Mouse (Mus musculus) adrenal gland, postnatal 36 days (tissue): ENCODE measurements around the gene Cd3eap. TPM values are rescaled to one million over a fixed set of nuclear protein-coding genes. Genes with fewer than 3 reads are reported as not detected.

Source experiments
- DNase-seq, 2 experiments: peaks; one replicate each; pipeline ENCODE4 v3.0.0; 2021; ENCODE audit warnings: mixed read lengths in 1 of 2
- long read RNA-seq, 2 experiments: library from polyadenylated mRNA; stranded (forward); transcript quantifications; one replicate each; pipeline ENCODE4 v2.0.0; 2021; ENCODE audit warnings: borderline sequencing depth in 2 of 2
- total RNA-seq, 2 experiments: library from RNA; stranded (reverse); gene quantifications; 2 replicates each; pipeline ENCODE4 v1.2.3; 2021

Gene Cd3eap
- total RNA-seq, result 10 to 100 TPM; 11.3 to 12.8 TPM
- long read RNA-seq, experiment 1, transcript Cd3eap-201 (3 exons, 2,239 nt), result major isoform, 17 of 36 reads
- long read RNA-seq, experiment 1, partial matches to known transcripts, result 5 of 36 reads
- long read RNA-seq, experiment 1, other reads (novel, unspliced or antisense), result 14 of 36 reads
- long read RNA-seq, experiment 2, transcript Cd3eap-201 (3 exons, 2,239 nt), result major isoform, 11 of 17 reads
- long read RNA-seq, experiment 2, partial matches to known transcripts, result 1 of 17 reads
- long read RNA-seq, experiment 2, other reads (novel, unspliced or antisense), result 5 of 17 reads

DNA sequence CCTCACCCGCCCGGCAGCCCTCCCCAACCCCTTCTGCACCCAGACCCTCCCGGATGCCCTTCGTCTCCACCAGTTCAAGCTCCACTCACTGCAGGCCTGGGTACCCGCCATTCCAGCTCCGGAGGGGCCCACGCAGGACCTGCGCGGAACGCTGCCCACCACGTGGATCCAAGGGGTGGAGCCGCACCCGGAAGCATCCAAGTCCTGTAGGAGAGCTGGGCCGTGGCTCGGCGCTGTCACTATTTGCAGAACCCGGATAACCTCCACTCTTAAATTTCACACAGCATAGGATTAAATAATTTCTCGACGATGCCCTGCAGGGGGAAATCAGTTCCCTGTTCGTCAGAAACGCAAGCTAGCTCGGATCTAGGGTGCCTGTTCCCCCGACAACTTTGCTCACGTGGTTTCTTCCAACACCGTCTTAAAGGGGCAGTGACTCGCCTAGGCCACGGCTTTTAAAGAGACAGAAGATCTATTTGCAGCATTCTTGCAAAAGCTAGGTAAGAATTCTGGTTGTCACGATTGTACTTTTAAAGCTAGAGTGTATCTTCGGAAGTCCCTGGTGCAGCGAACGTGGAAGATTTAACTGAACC, at the start of gene Cd3eap, which contains the start of gene Ppp1r13l:
Gene Cd3eap (minus strand): TSS at position 185 of the 593 bp plus-strand sequence.
Gene Ppp1r13l (plus strand): TSS at position 451 of the 593 bp plus-strand sequence.
- DNase-seq, result peak; percentile 89 to 93

DNA sequence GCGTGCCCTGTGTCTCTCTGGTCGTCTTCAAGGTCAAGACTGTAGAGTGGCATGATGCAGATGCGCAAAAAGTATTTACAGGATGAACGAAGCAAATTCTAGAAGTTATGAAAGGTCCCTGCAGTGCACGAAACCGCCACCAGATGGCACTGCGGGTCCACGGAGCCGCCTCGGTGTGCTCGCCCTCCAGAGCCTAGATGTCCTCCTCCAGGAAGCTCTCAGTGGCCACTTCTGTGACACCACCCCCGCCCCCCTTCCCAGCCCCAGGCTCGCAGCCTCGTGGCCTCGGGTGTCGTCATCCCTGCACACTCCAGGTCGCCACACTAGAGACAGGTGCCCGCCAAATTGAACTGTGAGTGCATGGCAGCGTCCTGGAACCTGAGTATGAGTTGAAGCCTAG, 46.1 kb upstream of the Cd3eap start:
- DNase-seq, result peak; percentile 82 to 88

DNA sequence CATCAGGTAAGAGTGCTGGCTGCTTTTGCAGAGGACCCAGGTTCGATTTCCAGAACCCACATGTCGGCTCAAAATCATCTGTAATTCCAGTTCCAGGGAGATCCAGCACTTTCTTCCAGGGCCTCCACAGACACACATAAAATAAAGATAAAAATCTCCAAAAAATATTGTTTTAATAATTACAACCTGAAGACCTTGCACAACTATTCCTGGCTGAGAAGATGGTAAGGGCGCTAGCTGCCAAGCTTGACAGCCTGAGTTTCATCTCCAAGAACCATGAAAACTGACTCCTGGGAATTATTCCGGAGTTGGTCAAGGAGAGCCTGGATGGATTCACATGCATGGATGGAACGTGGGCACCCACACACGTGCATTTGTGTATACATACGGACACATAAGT, 45.2 kb upstream of the Cd3eap start, which contains the start of gene Ckm:
Gene Ckm (plus strand): TSS at position 301 of the 400 bp plus-strand sequence.
- DNase-seq, result no peak

DNA sequence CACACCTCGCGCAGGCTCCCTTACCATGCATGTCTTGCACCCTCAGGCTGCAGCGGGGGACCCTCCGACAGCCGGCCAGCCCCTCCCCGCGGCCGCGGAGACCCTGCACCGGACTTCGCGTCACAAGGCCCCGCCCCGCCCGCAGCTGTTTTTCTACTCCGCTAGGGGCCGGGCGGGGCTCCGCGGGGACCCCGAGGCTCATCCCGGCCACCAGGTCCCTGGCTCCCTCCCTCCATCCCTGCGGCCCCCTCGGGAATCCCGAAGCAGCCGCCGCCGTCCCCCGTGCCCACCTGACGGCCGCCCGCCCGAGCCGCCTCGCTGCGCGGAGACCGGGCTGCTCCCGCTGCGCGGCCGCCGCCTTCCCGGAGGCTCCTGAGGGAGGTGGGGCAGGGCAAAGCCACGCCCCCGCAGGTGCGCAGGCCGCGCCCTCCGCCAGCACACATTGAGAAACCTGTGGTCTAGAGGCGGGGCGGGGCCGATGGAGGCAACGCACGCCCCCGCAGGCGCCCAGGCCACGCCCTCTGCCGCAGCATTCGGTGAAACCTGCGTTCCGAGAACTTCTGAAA, 44.5 kb upstream of the Cd3eap start, which contains the start of gene Klc3:
Gene Klc3 (minus strand): TSS at position 374 of the 566 bp plus-strand sequence.
- DNase-seq, result peak; percentile 61 to 72

DNA sequence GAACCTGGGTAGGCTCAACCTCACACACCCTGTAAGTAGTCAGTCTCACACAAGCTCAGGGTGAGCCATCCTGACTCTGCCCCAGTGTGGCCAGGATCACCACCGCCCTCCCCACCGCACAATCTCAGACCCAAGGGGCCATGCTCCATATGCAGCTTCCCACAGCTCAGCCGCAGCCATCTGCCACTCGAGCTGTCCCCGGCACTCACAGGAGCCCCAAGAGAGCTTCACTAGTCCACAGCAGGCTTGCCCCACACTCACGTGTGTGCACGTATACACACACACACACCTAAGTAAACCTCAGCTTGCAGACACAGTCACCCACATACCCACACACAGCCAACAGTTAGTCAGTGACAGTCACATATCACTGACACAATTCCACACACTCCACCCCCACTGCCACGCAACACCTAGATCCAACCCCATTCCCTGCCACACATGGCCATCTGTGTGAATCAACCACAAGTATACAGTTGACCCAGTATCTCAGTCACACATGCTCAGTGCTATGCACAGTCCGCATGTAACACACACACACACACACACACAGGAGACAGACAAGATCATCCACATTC, 43.3 kb upstream of the Cd3eap start:
- DNase-seq, result no peak

DNA sequence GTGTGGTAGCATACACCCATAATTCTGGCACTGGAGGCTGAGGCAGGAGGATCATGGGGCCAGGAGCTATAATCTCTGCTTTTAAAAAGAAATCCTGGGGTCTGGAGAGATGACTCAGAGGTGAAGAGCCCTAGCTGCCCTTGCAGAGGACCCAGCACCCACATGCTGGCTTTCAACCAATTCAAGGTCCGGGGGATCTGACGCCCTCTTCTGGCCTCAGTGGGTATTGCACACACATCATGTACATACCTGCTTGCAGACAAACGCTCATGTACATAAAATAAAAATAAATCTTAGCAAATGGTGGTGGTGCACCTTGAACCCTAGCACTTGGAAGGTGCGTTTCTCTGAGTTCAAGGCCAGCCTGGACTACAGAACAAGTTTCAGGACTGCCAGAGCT, 41.7 kb upstream of the Cd3eap start:
- DNase-seq, result no peak

DNA sequence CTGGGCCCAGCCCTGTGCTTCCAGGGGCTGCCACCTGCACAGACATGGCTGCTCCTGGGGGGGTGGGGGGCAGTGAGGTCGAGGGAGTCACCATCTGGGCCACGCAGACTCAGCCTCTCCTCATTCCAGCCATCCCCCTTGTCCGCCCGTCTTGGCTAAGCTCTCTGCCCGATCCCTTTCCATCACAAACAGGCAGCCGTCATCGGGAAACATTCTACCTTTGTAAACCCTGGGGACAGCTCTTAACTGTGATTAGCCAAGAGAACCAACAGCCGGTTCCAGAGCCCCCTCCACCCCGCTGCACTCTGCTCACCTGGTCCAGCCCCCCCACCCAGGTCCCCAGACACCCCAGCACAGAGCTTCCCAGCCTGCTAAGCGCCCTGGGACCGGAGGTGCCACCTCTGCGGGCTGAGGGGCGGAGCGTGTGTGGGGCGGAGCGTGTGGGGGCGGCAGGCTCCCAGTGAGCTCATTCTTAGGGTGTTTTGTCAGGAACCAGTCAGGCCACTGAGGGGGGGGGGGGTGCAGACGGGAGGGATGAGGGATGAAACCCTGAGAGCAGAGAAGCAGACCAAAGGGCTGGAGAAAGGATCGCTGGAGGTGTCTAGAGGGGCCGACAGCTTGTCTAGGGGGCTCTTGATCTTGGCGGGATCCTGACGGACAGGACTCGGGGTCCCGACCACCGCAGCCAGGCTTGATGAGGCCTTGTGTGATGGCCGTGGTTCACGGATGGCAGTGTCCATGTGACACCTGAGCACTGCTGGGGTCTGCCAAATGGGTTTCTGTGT, 40.4 kb upstream of the Cd3eap start:
- DNase-seq, result peak; percentile 79 to 88

DNA sequence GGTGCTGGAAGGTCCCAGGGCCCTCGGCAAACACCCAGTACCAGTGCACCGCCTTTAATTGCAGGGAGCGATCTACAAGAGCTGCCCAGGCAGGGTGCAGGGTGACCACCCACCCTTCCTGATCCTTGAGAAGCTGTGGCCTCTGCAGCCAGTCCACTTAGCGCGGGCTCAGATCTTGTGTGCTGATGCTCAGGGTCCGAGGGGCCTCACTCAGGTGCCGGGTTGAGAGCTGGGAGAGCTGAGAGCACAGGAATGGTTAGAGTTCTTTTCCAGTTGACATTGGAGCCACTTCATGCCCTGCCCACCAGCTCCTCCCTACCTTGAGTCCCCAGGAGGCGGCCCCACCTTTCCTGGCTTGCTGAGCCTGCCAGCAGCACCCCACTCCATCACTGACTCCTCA, 35.2 kb upstream of the Cd3eap start:
- no peak for DNase-seq

DNA sequence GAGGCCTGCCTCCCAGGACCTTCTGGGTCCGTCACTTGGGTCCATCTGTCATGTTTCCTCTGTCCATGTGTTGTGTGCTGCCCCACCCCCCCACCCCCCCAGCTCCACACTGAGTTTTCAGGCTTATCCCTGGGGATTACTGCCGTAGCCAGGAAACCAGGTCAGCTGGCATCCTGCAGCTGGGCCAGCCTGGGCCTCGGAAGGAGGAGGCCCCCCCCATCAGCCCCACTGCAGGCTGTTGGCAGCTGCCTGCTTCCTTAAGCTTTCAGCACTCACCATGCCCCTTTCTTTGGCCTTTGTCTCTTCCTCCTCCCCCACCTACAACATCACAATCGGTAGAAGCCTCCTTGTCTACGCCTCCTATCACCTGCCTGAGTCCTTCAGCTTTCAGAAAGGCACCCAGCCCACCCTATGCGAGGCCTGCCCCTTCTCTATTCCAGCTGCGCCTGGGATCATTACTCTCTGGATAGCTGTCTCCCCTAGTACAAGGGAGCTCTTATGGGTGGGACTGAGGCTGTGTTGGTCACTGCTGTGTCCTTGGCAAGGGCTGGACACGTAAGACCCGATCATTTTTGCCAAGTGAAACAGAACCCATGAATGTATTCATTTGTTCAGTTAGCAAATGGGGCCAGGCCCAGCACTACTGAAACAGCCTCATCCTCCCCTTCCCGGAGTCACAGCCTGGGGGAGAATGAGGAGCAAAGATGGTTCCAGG, 29.6 kb upstream of the Cd3eap start:
- DNase-seq, result peak in 1 of 2 experiments; percentile 44

DNA sequence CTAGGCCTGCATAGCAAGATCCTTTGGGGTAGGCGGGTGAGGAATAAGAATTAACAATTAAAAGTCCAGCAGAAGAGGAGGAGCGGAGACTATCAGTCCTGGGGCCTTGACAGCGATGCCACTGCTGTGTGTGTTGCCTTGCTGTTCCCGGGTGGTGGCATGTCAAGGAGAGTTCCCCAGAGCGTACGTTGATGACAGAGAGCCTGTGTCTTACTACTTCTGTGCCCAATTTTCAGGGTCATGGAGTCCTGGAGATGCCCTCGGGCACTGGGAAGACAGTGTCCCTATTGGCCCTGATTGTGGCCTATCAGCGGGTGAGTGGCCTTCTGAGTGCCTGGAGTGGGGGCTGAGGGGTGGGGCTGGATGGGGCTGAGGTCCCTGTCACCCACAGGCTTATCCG, 24.4 kb upstream of the Cd3eap start:
- DNase-seq, result peak; percentile 28 to 51

DNA sequence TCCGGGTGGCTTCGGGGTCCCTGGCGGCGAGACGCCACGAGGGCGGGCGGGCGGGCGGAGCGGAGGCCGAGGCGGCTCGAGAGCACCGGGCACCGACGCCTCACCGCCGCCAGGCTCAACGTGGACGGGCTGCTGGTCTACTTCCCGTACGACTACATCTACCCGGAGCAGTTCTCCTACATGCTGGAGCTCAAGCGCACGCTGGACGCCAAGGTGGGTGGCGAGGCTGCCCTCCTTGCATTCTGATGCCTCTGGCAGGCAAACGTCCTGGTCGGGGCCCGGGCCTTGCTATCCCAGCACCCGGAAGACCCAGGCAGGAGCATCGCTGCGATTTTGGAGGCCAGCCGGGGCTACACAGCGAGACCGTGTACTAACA, 22.9 kb upstream of the Cd3eap start:
- DNase-seq, result peak; percentile 46 to 56

DNA sequence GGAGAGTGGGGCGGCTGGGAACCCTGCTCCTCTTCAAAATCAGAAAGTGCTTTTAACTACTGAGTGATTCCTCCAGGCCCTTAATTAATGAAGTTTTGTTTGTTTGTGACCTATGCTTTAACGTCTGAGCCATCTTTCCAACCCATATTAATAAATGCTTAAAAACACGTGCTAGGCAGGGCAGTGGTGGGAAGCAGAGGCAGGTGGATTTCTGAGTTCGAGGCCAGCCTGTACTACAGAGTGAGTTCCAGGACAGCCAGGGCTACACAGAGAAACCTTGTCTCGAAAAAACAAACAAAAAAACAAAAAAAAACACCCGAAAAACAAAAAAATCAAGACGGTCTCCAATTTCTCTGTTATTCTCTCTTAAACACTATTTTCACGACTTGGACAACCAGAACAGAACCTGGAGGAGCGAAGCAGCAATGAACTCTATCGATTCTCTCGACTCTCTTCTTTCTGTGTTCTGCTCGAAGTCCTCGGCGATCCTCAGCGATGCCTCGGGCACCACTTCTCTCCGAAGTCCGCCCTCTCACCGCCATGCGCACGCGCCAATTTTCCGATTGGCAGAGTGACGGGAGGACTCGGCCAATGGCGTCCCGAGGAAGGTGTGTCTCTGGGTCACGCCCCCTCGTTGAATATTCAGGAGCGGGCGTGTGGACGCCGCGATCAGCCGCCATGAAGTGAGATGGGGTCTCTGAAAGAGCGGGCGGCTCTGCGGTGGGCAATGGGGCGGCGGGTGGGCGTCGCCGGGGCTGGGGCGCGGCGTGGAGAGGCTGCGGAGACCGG, 22.3 kb upstream of the Cd3eap start, which contains the start of gene Ercc2:
Gene Ercc2 (plus strand): TSS at position 634 of the 789 bp plus-strand sequence.
- DNase-seq, result peak; percentile 99 to 100

DNA sequence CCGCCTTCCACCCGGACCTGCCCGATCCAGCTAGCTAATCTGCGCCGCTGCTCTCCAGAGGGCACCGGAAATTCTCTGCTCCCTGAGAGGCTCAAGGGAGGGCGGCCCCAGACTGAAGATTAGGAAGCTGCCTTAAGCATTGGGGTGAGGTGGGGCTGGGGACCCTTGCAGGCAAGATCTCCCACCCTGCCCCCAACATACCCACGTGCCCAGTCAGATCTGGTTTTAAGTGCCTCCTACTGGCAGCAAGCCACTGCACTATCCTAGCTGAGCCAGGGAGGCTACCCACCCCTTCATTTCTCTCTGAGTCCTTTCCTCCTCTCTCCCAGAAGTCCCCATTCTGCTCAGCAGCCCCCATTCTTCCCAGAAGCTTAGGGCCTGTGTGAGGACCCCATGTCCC, 18.8 kb upstream of the Cd3eap start:
- DNase-seq, result no peak

DNA sequence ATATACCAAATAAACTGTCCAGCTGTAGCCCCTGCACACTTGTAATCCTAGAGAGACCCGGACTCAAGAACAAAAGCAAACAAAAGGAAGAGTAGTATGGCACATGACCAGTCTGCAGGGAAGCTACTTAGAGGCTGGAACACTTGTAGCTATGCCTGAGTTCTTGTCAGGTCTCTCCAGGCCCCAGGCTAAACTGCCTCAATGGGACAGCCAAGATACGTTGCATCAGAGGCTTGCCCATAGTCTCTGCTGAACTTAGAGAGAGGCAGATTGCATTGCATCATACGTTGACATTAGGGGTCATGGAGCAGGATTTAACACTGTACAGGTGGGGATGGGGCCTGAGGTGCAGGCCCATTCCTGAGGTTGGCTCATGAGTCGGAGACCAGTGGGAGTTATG, 16.7 kb upstream of the Cd3eap start:
- no peak for DNase-seq

DNA sequence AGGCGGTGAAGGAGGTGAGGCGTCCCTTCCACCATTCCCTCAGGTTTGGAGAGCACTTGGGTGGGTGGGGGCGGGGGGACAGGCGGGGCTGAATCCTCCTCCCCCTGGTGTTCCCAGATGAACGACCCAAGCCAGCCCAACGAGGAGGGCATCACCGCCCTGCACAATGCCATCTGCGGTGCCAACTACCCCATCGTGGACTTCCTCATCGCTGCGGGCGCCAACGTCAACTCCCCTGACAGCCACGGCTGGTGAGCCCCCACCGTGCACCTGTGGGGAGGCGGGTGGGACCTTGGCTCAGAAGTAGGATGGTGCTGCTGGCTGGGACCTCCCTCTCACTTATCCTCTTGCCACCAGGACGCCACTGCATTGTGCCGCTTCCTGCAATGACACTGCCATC, 16.1 kb upstream of the Cd3eap start:
- no peak for DNase-seq

DNA sequence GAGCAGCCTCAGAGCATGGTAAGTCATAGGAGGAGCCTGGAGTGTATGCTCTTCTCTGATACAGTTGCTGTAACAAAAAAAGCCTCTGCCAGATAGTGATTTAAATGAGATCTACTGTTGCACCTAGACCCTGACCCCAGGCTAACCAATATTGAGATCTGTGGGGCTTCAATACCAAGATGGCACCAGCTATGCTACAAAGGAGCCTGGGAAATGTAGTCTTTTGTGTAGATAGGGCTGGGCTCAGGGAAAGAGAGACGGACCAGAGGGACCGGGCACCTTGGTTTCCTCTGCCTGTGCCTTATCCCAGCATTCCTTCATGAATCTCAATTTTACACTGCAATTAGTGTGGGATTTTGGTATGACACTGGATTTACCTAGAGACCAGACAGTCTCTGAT, 14.1 kb upstream of the Cd3eap start:
- no peak for DNase-seq

DNA sequence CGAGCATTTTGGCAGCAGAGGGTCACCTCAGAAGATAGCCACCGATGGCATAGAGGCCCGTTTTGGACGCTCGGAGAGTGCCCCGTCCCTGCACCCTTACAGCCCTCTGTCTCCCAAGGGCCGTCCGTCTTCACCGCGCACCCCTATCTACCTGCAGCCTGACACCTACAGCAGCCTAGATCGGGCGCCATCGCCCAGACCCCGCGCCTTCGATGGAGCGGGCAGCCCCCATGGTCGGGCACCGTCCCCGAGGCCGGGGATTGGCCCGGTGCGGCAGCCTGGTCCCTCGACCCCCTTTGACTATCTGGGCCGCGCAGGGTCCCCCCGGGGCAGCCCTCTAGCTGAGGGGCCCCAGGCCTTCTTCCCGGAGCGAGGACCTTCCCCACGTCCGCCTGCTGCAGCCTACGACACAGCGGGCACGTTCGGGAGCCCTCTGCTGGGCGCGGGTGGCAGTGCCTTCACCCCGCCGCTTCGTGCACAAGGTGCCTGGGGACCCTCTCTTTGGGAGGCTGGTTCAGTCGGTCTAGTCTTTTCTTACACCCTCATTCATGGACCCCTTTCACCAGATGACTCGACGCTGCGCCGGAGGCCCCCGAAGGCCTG, 10.6 kb upstream of the Cd3eap start:
- peak; percentile 62 to 80 for DNase-seq

DNA sequence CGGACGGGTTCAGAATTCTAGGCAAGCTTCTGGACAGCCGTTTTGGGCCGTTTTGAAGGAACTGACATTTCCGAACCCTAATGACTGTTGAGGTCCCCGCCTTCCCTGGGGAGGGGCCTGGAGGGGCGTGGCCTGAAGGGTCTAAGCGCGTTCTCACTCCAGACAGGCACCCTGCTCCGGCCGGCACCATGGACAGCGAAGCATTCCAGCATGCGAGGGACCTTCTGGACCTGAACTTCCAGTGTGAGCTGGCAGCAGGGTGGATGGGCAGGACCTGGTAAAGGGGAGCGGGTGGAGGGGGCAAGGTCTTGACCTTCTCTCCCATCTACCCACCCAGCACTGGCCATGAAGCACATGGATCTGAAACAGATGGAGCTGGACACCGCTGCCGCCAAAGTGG, 9.1 kb upstream of the Cd3eap start:
- DNase-seq, result peak; percentile 82 to 89

DNA sequence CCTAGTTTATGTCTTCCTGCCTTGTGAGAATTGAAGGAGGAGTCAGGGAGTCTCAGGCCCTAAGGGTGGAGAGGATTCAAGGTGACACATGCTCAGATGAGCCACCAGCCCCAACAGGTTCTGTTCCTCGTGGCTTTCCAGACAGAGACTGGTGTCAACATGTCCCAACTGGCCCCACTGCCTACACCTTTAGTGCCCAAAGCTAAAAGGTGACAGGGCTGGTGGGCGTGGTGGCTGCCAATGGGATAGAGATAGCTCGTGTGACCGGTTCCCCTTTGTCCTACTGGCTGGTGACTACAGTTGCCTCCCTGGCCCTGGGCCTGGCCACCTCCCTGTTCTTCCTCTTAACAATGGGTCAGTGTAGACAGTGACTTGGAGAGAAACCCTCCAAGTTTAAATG, 6.1 kb upstream of the Cd3eap start:
- no peak for DNase-seq

DNA sequence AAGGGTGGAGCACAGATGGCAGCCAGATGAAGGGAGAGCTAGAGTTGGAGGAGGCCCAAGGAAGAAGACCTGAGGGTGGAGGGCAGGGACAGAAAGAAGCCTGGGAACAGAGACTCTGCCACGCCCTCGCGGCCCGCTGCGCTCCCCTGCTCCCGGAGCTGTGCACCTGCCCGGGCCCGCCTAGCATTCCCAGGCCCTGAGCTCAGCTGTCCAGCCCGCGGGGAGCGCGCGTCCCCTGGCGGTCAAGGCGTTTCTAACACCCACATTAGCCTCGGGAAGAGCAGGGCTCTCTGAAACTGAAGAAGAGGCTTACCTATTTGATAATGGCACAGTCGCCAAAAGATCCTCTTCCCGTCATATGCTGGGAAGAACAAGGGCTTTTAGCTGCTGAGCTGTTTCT, 4.6 kb upstream of the Cd3eap start:
- peak; percentile 79 to 87 for DNase-seq
